Mouse (Mus musculus) cerebellum, adult (tissue): Measurements from ENCODE around the gene Il12rb2.
A peak's percentile ranks its signal among the peaks of the same experiment; 100 is the strongest.

Source experiments
- ATAC-seq: cut with Nextera tagmentation; 2 replicates; pipeline ENCODE4 v1.9.2; 2017; ENCODE audit warnings: mild to moderate bottlenecking, moderate library complexity, mixed read lengths; ENCODE audit not compliant: insufficient number of reproducible peaks, low FRiP score, low TSS enrichment

Il12rb2 gene

GRCm38 (mm10) chr6:67375982-67376391, at the start of gene Il12rb2:
Gene Il12rb2 (minus strand): TSS chr6:67376188.
- ATAC-seq = no peak

DNA sequence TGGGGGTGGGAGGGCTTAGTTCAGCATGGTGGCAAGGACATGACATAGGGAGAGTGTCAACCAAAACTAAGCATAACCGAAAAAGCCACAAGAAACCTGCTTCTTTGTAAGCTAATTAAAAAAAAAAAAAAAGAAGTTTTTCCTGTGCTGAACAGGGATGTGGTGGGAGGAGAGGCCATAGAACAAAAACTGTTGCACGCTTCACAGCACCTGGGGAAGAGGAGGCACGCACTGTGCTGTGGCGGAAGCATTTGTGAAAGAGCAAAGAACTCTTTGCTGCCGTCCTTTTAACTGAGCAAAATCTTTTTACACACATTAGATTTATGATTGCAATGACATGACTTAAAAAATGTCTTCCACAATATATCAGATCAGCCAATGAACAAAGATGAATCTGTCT, 45.8 kb upstream of the Il12rb2 start:
- no peak for ATAC-seq

- no peak for ATAC-seq
These were observed 40.6 kb upstream of the Il12rb2 start for GRCm38 (mm10) chr6:67416557-67416956.

- ATAC-seq = no peak
These were observed 39.3 kb upstream of the Il12rb2 start for GRCm38 (mm10) chr6:67415276-67415675.

DNA sequence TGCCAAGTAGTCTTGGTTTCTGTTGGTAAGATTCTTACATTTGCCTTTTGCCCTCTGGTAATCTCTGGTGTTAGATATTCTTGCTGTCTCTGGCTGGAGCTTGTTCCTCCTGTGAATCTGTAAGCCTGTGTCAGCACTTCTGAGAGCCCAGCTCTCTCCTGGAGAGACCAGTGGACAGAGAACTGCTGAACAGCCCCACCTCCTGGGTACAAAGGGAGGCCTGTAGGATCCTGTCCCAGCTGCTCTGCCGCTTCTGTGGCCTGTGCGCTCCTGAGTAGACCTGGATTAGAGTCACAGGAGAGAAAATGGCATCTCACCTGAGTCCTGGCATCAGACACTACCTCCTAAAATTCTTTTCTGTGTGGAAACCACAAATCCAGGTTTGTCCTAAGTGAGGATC, 37.4 kb upstream of the Il12rb2 start:
- no peak for ATAC-seq

DNA sequence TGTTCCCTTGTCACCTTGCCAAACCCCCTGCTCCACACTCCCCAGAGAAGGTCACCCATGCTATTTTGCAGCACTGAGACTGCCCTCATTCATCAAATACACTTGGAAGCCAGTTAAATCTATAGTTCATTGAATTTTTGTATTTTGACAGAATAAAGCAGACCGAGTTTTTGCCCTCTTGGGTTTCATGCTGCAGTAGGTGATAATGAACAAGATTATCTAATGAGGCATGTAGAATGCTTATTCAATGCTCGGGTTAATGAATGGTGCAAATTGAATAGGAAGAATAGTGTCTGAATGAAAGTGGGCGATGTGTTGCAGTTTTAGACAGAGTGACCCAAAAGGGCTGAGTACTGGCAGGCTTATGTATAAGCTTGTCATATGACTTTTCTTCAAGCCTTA, 29.3 kb upstream of the Il12rb2 start:
- no peak for ATAC-seq

GRCm38 (mm10) chr6:67399551-67399950, 23.6 kb upstream of the Il12rb2 start:
- ATAC-seq = no peak

- no peak for ATAC-seq
These were observed 10.2 kb downstream of the Il12rb2 start for GRCm38 (mm10) chr6:67365785-67366184.

- no peak for ATAC-seq
These were observed 27.9 kb downstream of the Il12rb2 start for GRCm38 (mm10) chr6:67348065-67348464.

- no peak for ATAC-seq
These were observed 36.5 kb downstream of the Il12rb2 start for GRCm38 (mm10) chr6:67339494-67339893.

GRCm38 (mm10) chr6:67337943-67338342, 38.0 kb downstream of the Il12rb2 start:
- ATAC-seq = no peak

GRCm38 (mm10) chr6:67323788-67324187, 52.2 kb downstream of the Il12rb2 start:
- no peak for ATAC-seq

GRCm38 (mm10) chr6:67318451-67318850, 57.5 kb downstream of the Il12rb2 start:
- peak; percentile 75; the same call in 1 of the 2 replicates for ATAC-seq

- no peak for ATAC-seq
These were observed 58.1 kb downstream of the Il12rb2 start for GRCm38 (mm10) chr6:67317827-67318338.

GRCm38 (mm10) chr6:67317068-67317467, 58.9 kb downstream of the Il12rb2 start:
- ATAC-seq = peak; percentile 70

GRCm38 (mm10) chr6:67314697-67315096, 61.3 kb downstream of the Il12rb2 start:
- no peak for ATAC-seq

- no peak for ATAC-seq
These were observed 66.2 kb downstream of the Il12rb2 start for GRCm38 (mm10) chr6:67309752-67310151.

DNA sequence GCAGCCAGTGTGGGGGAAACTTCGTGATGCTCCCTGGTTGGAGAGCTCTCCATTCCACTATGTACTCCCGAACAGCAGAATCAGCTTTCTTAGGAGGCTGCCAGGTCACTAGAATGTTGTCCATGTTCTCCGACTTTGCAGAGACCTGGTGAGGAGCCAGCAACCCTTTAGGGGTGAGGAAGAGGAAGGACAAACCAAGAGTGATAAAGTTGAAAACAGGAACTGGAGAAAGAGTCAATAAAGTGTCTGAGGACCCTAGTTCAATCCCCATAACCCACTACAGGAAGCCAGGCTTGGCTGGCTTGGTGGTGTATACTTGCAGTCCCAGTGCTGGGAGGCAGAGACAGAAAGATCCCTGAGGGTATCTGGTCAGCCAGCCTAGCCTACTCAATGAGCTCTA, 67.0 kb downstream of the Il12rb2 start:
- ATAC-seq = no peak

GRCm38 (mm10) chr6:67303210-67303609, 72.8 kb downstream of the Il12rb2 start:
- no peak for ATAC-seq

DNA sequence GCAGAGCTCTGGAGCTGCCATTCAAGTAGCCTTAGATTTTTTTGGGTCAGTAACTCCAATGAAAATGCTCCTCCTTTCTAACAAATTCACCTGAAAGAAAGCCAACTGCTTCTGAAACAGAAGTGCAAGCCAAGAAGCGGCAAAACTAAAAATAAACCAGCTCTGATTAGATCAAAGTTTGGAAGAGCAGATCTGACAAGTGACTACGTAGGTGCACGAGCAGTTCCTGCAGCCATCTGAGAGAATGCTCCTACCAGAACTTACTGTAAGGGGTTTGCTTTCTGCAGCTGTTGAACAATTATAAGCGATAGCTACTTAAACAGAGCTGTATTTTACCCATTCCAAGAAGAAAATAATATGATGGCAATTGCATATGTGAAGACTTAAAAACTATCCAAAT, 73.5 kb downstream of the Il12rb2 start:
- no peak for ATAC-seq

GRCm38 (mm10) chr6:67301230-67301629, 74.8 kb downstream of the Il12rb2 start:
- no peak for ATAC-seq

GRCm38 (mm10) chr6:67300710-67301163, 75.3 kb downstream of the Il12rb2 start:
- 0 out of 2 replicates have a peak, but pooled peaks have one; percentile 32 for ATAC-seq

GRCm38 (mm10) chr6:67300300-67300699, 75.7 kb downstream of the Il12rb2 start:
- ATAC-seq = no peak
